Mouse (Mus musculus): Measurements from ENCODE around the gene Mthfsl.
"Not testable (repeated sequence)": the region's sequence is repeated elsewhere in the genome, so short reads cannot be mapped to it uniquely, and the experiment has no call there.

The Mthfsl gene

DNA sequence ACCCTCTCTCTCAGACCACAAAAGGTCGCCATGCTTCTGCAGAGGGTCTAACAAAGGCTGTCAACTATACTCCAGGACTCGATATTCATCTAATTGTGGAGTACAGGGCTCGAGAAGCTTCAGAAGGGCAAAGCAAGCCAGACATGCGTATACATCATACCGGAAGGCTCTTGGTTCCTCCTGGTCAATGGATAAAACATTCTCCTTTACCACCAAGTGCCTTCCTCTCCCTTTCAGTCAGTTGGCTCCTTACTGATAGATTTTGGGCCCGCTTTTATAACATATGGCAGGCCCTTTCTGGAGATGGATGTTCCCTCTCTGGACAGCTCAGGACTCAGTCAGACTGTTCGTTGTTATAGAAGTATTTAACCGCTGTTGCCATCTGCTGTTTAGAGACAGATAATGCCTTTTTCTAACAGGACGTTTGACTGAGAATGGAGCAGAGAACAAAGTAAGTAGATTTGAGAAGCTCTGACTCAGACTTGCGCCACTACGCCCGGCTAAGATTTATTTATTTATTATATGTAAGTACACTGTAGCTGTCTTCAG is at the start of gene Mthfsl:
Mthfsl (minus strand) TSS at position 308 of the 549 bp plus-strand sequence.
- DNase-seq = peak; percentile 31 to 49

GRCm38 (mm10) chr9:88769470-88769869 is 49.4 kb upstream of the Mthfsl start:
- not testable (repeated sequence) for DNase-seq

DNA sequence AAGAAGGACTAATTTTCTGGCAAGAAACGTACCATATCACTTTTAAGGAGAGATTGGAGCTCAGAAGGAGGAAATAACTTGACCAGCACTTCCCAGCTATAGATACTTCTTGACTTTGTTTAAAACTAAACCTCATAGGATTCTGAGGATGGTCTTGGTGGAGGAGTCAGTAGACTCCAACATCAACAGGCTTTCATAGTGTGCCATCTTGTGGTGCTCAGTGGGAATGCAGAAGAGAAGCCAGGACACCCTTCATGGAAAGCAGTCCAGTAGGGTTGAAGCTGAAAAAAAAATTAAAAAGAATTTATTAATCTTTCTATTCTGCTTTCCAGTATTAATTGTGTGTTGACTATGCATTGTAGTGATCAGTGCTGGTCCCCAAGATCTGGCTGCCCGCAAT is 26.6 kb upstream of the Mthfsl start:
- peak; percentile 57 to 61 for DNase-seq

DNA sequence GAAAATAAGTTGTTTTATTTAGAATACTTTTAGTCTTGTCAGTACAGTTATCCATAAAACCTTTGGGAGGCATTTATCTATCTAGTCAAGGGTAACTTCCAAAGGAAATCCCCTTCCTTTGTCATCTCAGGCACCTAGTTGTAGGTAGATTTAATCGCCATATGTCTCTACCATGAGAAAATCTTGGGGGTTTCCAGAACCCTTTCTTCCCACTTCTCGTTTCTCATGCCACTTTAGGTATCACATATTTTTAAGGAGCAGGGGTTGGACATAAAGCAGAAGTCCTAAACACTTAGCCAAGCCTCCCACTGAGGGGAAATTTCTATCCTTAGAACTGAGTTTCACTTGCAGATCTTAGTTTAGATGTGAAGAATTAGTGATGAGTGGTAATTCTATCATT is 25.9 kb upstream of the Mthfsl start:
- DNase-seq = not testable (repeated sequence)

GRCm38 (mm10) chr9:88735289-88735688 is 15.2 kb upstream of the Mthfsl start:
- not testable (repeated sequence) for DNase-seq

GRCm38 (mm10) chr9:88733182-88733581 is 13.1 kb upstream of the Mthfsl start:
- not testable (repeated sequence) for DNase-seq

GRCm38 (mm10) chr9:88732334-88732733 is 12.2 kb upstream of the Mthfsl start:
- not testable (repeated sequence) for DNase-seq

DNA sequence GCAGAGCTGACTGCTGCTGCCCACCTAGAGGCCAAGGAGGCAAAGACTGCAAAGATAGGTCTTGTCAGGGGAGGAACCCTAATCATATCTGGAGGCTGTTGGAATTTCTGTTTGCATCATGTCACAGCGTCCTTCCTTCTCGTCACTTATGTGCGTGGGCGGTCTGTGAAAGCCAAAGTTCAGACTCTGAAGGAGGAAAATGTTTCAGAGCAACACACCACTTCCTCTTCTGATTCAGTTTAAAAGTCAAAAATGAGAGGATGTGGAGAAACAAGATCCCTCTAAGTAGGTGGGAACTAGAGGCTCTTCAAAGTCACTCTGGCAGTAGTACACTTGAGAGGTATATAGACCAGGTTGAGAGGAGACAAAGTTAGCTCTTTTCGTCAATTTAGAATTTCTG is 11.6 kb upstream of the Mthfsl start, which contains the start of gene Bcl2a1d:
Bcl2a1d (minus strand) TSS at position 187 of the 400 bp plus-strand sequence.
- DNase-seq = not testable (repeated sequence)

DNA sequence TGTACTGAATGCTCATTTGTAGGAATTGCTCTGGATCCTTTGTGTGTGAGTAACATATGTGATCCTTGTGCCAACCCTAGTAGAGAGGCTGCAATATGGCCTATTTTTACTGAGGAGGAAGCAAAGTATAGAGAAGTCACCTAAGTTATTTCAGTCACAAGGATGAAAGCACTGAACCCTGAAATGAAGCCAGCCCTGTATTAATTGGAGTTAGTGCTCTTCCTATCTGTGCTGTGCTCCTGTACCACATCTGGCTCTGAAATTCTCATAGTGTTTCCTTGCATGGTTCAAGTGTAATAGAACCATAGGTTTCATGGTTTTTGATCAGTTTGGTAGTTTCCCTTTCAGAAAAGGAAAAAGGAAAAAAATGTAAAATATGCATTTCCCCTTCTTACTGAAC is 8.2 kb upstream of the Mthfsl start:
- not testable (repeated sequence) for DNase-seq

DNA sequence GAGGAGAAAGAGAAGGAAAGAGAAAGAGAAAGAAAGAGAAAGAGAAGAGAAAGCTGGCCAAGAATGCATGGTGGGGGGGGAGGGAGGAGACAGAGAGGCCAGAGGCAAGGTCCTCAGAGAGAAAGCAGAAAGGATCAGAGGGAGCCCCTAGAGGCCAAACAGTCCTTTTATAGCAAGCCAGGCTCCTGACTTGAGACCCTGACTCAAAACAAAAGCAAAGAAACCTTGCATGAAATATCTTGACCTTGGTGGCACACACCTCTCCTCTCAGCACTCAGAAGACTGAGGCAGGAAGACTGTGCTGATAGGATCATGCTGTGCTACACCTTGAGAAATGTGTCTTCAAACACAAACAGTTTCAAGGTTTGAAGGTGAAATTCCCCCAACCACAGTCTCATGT is 1.5 kb upstream of the Mthfsl start:
- not testable (repeated sequence) for DNase-seq

GRCm38 (mm10) chr9:88719073-88719921 is 799 bp downstream of the Mthfsl start:
- DNase-seq = peak in 1 of 2 experiments; percentile 43

DNA sequence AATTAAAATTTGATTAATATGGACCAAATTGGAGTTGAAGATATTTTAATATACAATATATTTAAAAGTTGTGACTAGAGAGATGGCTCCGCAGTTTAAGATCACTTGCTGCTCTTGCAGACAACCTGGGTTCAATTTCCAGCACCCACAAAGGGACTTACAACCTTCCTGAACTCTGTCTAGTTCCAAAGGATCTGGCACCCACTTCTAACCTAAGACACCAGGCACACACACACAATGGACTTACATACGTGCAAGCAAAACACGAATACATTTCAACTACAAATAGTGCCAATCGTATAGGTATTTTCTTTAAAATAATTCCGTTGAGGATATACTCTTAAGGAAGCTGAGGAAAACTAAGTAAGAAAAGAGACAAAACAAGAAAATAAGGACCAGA is 1.5 kb downstream of the Mthfsl start:
- not testable (repeated sequence) for DNase-seq

- DNase-seq = peak; percentile 61 to 70
Observed at GRCm38 (mm10) chr9:88718140-88718539, 2.0 kb downstream of the Mthfsl start.

- not testable (repeated sequence) for DNase-seq
Observed at GRCm38 (mm10) chr9:88714515-88714914, 5.6 kb downstream of the Mthfsl start.

DNA sequence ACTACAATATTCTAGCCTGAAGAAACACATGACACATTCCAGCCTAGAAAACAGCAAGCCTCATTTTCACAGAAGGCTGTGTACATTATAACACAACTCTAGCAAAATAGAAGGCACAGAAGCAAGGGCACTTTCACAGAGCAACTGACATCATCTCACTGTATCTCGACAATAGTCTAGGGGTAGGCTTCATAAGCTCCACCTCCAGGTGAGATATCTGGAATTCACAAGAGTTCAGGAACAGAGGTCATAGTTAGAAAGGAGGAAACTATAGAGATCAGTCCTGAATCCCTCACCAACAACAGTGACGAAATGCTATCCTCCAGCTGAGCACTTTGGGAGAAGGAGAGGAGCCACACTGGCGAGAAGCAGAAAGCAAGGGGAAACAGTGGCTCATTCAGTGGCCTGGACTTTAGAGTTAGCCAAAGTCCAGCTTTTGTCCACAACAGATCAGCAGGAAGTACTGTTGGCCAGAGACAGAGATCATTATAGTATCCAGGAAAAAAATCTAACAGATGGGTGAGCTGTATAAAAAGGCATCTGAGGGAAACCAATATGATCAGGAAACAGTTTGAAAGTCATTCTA is 7.8 kb downstream of the Mthfsl start:
- not testable (repeated sequence) for DNase-seq

DNA sequence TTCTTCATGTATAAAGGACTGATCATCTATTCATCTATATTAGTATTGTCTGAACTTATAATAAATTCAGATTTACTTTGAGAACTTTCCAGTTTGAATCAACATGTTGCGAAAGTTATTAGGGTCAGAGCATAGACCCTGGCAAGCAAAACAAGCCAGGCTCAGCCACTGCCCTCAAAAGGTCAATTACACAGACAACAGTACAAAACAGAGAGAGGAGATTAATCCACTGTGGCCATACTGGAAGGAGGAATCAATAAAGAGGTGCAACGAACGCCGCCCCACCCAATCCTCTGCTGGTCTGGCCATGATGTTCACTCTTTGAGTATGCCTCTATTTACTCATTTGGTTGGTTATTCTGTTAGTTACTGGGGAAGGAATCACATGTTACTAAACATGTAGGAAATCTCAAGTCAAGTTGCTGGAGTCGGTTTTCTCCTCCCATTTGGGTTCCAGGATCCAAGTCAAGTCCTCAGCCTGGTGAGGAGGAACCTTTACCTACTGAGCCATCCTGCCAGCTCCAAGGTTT is 9.1 kb downstream of the Mthfsl start:
- not testable (repeated sequence) for DNase-seq

DNA sequence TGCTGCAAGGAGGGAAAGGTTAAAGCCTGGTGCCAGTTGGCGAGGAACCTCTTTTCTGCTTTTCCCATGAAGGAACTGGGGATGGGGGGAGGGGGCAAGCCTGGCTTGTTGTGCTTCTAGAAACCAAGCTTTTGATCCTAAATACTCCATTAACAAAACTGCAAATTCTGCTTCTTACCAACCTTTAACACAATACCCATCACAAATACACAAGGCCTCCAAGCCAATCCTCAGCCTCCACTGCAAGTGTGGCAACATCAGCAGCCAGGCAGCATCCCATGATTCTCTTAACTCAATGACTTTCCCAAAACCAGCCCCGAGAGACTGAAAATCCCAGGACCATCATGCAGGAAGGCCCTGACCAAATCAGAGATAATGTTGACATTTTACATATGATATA is 9.7 kb downstream of the Mthfsl start:
- not testable (repeated sequence) for DNase-seq

GRCm38 (mm10) chr9:88709794-88710193 is 10.3 kb downstream of the Mthfsl start:
- not testable (repeated sequence) for DNase-seq

DNA sequence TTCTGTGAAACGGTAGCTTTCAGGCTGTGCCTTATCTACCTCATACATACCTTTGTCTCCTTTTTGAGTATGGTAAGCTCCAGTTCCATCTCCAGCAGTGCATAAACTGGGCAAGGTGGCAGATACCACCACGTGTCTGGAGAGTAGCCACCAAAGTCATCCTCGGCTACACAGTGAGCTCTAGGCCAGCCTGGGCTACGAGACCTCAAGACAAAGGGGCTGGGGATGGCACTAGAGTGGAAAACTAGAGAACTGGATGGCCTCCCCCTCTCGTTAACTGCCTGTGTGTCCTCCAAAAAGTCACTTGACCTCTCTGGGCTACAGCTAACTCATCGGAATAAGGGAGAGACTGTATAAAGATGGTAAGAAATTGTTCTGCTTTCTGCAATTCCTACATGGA is 10.8 kb downstream of the Mthfsl start:
- DNase-seq = no peak

- peak in 1 of 2 experiments; percentile 26 for DNase-seq
Observed at GRCm38 (mm10) chr9:88706700-88707099, 13.4 kb downstream of the Mthfsl start.

- not testable (repeated sequence) for DNase-seq
Observed at GRCm38 (mm10) chr9:88705157-88705556, 14.9 kb downstream of the Mthfsl start.

- DNase-seq = not testable (repeated sequence)
Observed at GRCm38 (mm10) chr9:88698746-88699145, 21.4 kb downstream of the Mthfsl start.

GRCm38 (mm10) chr9:88691307-88691706 is 28.8 kb downstream of the Mthfsl start:
- DNase-seq = not testable (repeated sequence)

Data from kidney, postnatal 4 days (tissue).